Mouse (Mus musculus) small intestine, adult 2 months (tissue): ENCODE data around the gene Clstn1. TPM values are rescaled to one million over a fixed set of nuclear protein-coding genes. Genes with fewer than 3 reads are reported as not detected.
A peak's percentile ranks its signal among the peaks of the same experiment; 100 is the strongest.
"Not testable (repeated sequence)": the region's sequence is repeated elsewhere in the genome, so short reads cannot be mapped to it uniquely, and the experiment has no call there.

Experiments
- H3K27ac ChIP-seq: fragments of 200-500 bp; 2 replicates; pipeline ENCODE4 v1.5.1; 2012; ENCODE audit warnings: low read depth, low read length, control low read depth, inconsistent platforms; ENCODE audit not compliant: insufficient read depth
- H3K27me3 ChIP-seq: fragments of 200-500 bp; 2 replicates; pipeline ENCODE4 v1.6.1; 2012; ENCODE audit warnings: mild to moderate bottlenecking, moderate library complexity, low read length, inconsistent platforms; ENCODE audit not compliant: control insufficient read depth, insufficient read depth
- H3K36me3 ChIP-seq: fragments of 200-500 bp; 2 replicates; pipeline ENCODE4 v1.6.1; 2012; ENCODE audit warnings: mild to moderate bottlenecking, low read length, control low read depth, inconsistent platforms; ENCODE audit not compliant: control insufficient read depth, insufficient read depth
- H3K4me1 ChIP-seq: fragments of 200-500 bp; 2 replicates; pipeline ENCODE4 v1.6.1; 2012; ENCODE audit warnings: low read length, inconsistent platforms, mixed read lengths; ENCODE audit not compliant: control insufficient read depth, insufficient read depth, insufficient read length
- H3K4me3 ChIP-seq: fragments of 200-500 bp; 2 replicates; pipeline ENCODE4 v1.5.1; 2012; ENCODE audit warnings: low read depth, mild to moderate bottlenecking, control low read depth, inconsistent platforms, low read length, moderate library complexity
- CTCF ChIP-seq: fragments of 200-500 bp; IDR thresholded peaks from 2 replicates; pipeline ENCODE4 v1.5.1; 2012; ENCODE audit warnings: low read depth, mild to moderate bottlenecking, control low read depth, inconsistent platforms, low read length, moderate library complexity, mixed read lengths; ENCODE audit not compliant: insufficient replicate concordance, insufficient read length; ENCODE audit errors: extremely low read depth
- POLR2A ChIP-seq: fragments of 200-500 bp; IDR thresholded peaks from 2 replicates; pipeline ENCODE4 v1.6.1; 2012; ENCODE audit warnings: low read depth, mild to moderate bottlenecking, control low read depth, inconsistent platforms, low read length, moderate library complexity
- WGBS: fragments of 180-500 bp; shearing (Covaris S2); methylation state at CpG from one replicate; pipeline ENCODE4 v1.1.7; 2018; 5-methylcytosine and 5-hydroxymethylcytosine counted together
- polyA plus RNA-seq: library from polyadenylated mRNA; depleted of rRNA; stranded (reverse); fragments of >200 nt; gene quantifications from 2 replicates; pipeline ENCODE4 v1.2.3, GENCODE M21; 2012

Gene Clstn1
- polyA plus RNA-seq, 1 experiment = 76.4 TPM

GRCm38 (mm10) chr4:149609256-149610025, 23.2 kb downstream of the Clstn1 start:
- Histone ChIP-seq H3K27me3 (no peaks in the 10 kb centered on the region), H3K27ac (no peak overlapping the region), H3K4me3 (no peak overlapping the region), H3K36me3 (0 out of 2 replicates have a peak, but pooled peaks cover 2% of the 10 kb centered on the region), H3K4me1 (peaks cover 3% of the 10 kb centered on the region; the same call in 1 of the 2 replicates)
- WGBS = 74% methylated on average over 8 of the region's 8 CpGs
- TF ChIP-seq CTCF (no peak), POLR2A (no peak)

GRCm38 (mm10) chr4:149611376-149612044, 25.2 kb downstream of the Clstn1 start:
- no peak overlapping the region for H3K27ac ChIP-seq
- no peak overlapping the region for H3K4me3 ChIP-seq
- TF ChIP-seq POLR2A (no peak), CTCF (peak; percentile 86; the same call in 1 of the 2 replicates)
- H3K4me1 ChIP-seq = peaks cover 3% of the 10 kb centered on the region; the same call in 1 of the 2 replicates
- 51% methylated on average over 10 of the region's 10 CpGs for WGBS
- H3K27me3 ChIP-seq = no peaks in the 10 kb centered on the region
- peaks cover 13% of the 10 kb centered on the region for H3K36me3 ChIP-seq

GRCm38 (mm10) chr4:149613497-149613896, 27.2 kb downstream of the Clstn1 start:
- not testable (repeated sequence) for H3K4me3 ChIP-seq, H3K4me1 ChIP-seq, H3K27me3 ChIP-seq, H3K27ac ChIP-seq
- WGBS = 79% methylated on average over 6 of the region's 6 CpGs
- H3K36me3 ChIP-seq = peaks cover 13% of the 10 kb centered on the region

GRCm38 (mm10) chr4:149614869-149615268, 28.6 kb downstream of the Clstn1 start:
- H3K36me3 ChIP-seq = peaks cover 13% of the 10 kb centered on the region
- TF ChIP-seq CTCF (peak; percentile 21; the same call in 1 of the 2 replicates), POLR2A (no peak)
- H3K27me3 ChIP-seq = no peaks in the 10 kb centered on the region
- H3K4me1 ChIP-seq = no peaks in the 10 kb centered on the region
- 97% methylated on average over 3 of the region's 3 CpGs for WGBS
- H3K4me3 ChIP-seq = no peak overlapping the region
- H3K27ac ChIP-seq = no peak overlapping the region

GRCm38 (mm10) chr4:149616999-149617398, 30.7 kb downstream of the Clstn1 start:
- not testable (repeated sequence) for H3K27me3 ChIP-seq, H3K27ac ChIP-seq, H3K4me3 ChIP-seq, H3K4me1 ChIP-seq
- whole genome bisulfite sequencing = 86% methylated on average over 3 of the region's 3 CpGs
- peaks cover 13% of the 10 kb centered on the region for H3K36me3 ChIP-seq

- H3K4me3 ChIP-seq = no peak overlapping the region
- H3K36me3 ChIP-seq = peaks cover 7% of the 10 kb centered on the region
- no peak overlapping the region for H3K27ac ChIP-seq
- H3K27me3 ChIP-seq = no peaks in the 10 kb centered on the region
- WGBS = 83% methylated on average over 8 of the region's 8 CpGs
- no peaks in the 10 kb centered on the region for H3K4me1 ChIP-seq
- TF ChIP-seq CTCF = no peak
- no peak for TF ChIP-seq POLR2A
Measured at GRCm38 (mm10) chr4:149619988-149620387, 33.7 kb downstream of the Clstn1 start.

GRCm38 (mm10) chr4:149621286-149621685, 35.0 kb downstream of the Clstn1 start:
- TF ChIP-seq CTCF (no peak), POLR2A (no peak)
- H3K27ac ChIP-seq = no peak overlapping the region
- WGBS = 87% methylated on average over 4 of the region's 4 CpGs

More at GRCm38 (mm10) chr4:149621286-149621685, 35.0 kb downstream of the Clstn1 start:
- no peaks in the 10 kb centered on the region for H3K27me3 ChIP-seq
- no peaks in the 10 kb centered on the region for H3K4me1 ChIP-seq
- peaks cover 2% of the 10 kb centered on the region; the same call in 1 of the 2 replicates for H3K36me3 ChIP-seq
- no peak overlapping the region for H3K4me3 ChIP-seq
